Mouse (Mus musculus) frontal cortex, postnatal 36 days (tissue): Measurements from ENCODE around the gene Tmed10.

Source experiments
- DNase-seq, 2 experiments: peaks; one replicate each; pipeline ENCODE4 v3.0.0; 2022; ENCODE audit warnings: low spot score in 2 of 2

Tmed10 gene

DNA sequence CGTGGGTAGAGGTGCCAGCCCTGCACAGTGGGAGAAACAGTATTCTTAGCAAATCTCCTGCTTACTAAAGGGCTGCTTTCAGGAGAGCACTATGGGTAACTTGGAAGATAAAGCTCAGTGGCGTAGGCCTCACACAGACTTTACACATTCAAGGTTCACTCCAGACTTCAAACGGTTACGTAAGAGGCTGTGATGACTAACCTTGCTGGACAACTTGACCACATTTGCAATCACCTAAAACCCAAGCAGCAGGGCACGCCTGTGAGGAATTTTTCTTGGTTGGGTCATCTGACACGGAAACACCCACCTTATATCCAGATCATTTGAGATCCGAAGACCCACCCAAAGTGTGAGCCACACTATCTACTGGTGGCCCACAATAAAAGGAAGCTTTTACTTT, 44.5 kb downstream of the Tmed10 start:
- DNase-seq = no peak

DNA sequence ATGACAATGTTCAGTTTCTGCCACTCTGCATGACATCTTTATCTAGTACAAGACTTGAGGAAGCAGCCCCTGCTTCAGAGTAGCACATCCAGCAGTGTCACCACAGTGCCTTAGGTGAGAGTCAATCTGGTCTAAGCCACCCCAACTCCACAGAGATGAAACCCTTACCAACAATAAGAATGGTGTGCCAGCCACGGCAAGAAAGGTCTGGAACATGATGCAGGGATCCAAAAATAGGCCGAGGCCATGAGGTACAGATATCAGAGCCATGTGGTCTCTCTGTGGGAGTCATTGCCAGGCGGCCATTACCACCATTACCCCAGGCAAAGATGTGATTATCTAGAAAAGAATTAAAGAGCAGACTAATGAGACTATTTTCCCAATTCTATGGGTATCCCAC, 66.0 kb downstream of the Tmed10 start:
- DNase-seq = no peak

DNA sequence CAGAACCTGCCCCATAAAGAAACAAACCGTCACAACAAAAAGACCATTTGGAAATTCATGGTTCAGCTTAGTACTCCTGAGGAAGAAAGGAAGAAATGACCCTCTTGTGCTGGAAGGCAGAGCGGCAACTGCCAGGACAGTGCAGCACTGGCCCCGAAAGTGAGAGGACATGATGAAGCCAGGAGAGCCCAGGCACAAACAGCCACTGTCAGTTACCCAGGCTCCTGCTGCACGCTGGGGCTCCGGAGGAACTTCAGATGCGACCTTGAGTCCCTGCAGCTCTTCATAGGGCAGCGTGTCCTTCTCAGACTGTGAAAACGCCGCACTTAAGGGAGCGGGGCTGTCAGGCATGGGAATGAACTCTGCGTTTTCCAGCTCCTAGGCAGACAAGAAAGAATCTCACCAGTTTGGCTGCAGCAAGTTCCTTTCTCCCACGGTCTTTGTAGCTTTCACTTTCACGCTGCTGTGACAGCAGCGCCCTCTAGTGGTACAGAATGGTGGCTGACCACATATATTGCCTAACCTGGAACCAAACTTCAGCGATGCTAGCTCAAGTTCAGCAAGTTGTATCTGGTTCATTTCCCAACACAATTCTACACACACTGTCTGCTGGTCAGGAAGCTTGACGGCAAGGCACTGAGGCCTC, 69.3 kb downstream of the Tmed10 start:
- peak; percentile 83 to 93 for DNase-seq

DNA sequence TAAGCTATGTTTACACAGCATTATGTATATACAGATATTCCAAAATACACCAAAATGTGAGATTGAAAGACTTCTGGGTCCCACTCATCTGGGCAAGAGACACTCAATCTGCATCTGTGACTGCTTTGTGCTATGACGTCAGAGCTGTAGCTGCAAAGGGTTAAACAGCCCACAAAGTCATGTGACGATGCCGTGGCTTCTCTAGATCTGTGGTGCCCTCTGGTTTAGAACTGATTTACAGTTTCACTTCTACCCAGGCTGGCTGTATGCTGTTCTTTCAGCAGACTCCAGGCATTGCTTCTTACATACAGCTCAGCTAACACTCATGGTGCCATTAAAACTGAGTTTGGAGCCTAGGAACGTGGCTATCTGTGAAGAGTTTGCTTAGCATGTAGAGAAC, 69.9 kb downstream of the Tmed10 start:
- DNase-seq = no peak

DNA sequence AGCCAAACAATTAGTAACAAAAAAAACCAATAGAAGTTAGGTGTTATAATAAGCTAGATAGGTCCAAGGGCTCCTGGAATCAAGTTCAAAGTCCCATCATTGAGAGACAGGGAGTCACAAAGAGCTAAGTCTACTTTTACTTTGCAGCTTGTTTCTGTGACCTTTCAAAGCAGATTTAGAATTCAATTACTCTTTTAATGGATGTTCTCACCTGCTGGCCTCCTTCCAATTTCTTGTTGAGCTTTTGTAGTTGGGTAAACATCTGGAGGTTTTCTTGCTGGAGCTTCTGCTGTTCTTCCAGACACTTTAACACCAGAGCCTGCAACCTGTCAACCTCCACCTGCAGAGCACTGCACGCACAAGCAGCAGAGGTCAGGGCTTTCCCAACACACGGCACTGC, 71.4 kb downstream of the Tmed10 start:
- no peak for DNase-seq

DNA sequence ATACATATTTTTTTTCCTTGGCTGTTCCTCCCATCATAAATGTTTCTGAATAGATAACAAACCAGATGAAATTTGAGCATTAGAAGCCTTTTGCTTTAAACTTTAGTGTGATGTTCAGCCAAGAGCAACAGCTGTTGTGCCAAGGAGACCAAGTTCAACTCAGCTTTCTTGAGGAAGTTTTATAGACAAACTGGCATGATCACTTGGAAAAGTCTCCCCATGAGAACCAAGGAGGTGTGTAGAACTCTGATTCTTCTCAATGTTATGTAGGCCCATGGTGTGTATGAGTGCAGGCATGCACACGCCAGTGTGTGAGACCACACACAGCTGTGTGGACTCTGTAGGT, 75.8 kb downstream of the Tmed10 start:
- DNase-seq = no peak

DNA sequence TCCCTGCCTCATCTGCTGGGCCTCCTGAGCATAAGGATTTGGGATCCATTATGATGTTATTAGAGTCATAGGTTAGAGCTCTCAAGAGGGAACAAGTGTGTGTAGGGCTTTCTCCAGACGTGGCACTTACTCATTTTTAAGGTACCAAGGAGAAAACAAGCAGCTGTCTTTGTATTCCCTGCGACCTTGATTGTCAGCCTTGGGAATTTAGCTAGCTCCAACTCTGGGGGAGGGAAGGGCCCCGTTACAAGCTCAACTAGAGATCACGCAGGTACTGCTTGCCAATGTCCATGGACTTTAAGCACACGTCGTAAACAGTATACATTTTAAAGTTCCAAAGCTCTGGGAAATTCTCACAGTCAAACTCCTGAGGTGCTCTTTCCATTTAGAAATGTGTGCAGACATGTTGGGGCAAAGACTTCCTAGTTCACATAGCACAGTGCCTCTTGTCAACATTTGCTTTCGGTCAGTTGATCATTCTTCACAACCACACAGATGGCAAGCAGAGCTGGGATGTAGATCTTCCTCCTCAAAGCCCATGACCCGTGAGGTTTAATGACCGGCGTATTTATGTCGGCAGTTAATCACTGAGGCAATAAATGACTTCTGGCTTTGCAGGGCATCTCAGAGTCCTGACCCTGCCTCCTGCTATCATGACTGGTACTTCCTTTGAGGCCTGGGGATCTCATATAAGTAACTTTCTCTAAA, 76.4 kb downstream of the Tmed10 start:
- DNase-seq = no peak

DNA sequence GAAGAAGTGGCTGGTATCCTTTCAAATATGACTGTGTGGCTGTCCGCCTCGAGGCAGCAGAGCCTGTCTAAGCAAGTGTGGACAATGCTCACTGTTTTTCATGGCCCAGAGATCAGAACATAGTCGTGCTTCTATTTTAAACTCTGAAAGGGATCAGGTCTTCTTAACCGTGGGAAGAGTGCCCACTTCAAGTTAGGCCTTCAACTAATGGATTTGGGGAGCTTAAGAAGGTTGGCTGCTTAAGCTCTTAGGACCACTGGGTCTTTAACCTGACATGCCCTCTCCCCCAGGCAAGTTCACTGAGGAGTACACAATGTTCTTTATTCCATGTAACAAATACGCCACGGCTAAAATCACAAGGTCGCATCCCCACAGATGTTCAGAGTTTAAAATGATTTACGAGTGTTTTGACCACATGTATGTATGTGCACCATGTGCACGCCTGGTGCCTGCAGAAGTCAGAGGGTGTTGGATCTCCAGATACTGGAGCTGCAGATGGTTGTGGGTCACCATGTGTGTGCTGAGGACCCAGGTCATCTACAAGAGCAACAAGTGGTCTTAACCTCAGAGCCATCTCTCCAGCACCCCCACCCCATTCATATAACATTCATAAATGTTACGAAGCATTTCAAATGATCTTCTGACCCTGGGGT, 77.2 kb downstream of the Tmed10 start:
- DNase-seq = no peak

DNA sequence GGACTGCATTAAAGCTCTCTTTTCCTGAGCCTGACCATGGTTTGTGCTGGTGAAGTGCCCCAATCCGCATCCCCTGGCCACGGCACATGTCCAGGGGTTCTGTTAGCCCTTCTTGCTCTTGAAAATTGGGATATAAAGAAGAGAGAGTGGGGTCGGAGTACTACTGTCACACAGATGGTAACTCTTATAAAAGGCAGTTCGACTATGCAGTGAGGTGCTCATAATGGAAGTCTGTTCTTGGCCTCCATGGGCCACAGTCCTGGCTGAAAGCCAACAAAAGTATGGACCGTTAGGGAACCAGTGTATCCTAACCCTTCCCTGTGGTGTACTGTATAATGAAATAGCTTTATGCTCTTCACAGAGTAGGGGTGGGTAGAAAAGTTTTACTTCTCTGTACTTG, 77.7 kb downstream of the Tmed10 start:
- no peak for DNase-seq

DNA sequence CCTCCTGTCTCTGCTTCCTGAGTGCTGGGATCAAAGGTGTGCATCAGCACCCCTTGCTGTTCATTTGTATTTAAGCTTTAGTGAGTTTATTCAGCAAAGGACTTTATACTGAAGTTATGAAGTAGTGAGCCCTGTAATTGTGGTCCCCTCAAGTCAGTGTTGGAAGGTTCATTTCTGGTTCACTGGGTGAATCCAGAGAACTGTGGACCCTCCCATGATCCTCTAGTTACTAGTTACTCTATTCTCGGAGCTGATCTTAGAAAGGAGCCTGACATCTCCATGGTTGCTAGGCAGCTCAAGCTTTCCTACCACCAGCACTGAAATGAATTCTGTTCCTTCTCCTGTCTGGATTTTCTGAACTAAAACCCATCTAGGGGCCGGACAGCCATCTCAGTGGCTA, 79.1 kb downstream of the Tmed10 start:
- DNase-seq = no peak

DNA sequence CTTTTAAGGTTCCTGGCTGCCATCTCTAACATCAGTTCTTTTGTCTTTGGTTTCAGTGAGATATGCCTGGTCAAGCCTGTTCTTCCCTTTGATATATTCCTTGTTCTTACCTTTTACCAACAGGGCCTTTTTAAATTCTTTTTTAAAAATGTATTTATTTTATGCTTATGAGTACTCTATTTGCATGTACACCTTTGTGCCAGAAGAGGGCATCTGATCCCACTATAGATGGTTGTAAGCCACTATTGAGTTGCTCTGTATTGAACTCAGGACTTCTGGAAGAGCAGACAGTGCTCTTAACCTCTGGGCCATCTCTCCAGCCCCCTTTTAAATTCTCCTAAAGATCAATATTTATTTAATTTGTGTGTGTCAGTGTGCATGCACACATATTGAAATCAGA, 81.7 kb downstream of the Tmed10 start:
- DNase-seq = no peak

DNA sequence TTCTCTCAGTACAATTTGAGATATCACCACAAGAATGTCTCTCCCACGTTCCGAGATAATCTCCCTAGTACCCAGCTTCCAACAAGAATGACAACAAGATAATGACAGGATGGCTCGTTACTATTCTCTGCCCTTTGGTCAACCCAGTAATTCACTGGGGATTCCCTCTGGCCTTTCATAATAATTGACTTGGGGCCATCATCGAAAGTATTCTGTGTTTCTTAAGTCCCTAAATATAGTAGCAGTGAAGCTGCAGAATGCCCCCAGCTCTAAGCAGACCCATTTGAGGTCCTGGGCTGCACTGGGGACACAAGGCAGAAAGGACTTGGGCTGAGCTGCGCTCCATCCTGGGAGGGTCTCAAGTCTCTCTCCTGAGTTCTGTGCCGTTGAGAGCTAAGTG, 82.4 kb downstream of the Tmed10 start:
- DNase-seq = no peak

DNA sequence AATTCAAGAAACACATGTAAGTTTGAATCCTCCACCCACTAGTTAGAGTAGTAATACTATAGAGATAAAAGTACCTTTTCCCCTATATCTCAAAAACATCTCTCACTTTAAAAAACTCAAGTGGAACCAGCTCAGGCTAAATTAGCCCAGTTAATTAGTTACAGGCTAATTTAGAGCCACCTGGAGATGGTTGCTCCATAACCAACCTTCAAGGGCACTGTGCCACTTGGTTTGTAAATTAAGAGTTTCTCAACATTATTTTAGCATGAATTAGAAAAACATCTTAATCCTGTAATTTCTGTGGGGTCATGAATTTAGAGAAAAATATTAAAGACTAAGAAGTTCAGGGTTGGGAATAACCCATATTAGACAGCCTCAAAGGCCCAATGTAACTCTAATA, 83.1 kb downstream of the Tmed10 start:
- DNase-seq = no peak

DNA sequence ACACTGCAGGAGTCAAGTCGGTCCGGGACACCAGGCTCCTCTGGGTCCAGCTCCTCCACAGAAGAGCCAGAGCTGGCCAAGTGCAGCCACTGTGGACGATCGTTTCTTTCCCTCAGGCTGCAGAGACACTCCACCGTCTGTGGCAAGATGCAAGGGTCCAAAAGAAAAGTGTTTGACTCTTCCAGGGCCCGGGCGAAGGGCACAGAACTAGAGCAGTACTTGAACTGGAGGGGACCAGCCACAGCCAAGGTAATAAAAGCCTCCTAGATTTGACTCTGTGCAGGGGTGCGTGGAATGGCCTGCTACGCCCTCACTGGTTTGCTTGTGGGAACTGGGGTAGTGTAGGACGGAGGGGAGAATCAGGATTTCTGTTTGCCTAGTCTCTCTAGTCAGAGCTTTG, 84.0 kb downstream of the Tmed10 start:
- DNase-seq = no peak
